Mouse (Mus musculus) heart, postnatal 0 days (tissue): ENCODE measurements around the gene Habp4. TPM values are rescaled to one million over a fixed set of nuclear protein-coding genes. Genes with fewer than 3 reads are reported as not detected.

ENCODE experiments used
- ATAC-seq: fragments of 200-750 bp; cut with Nextera tagmentation; 2 replicates; pipeline ENCODE4 v1.8.0; 2017; ENCODE audit warnings: low read depth, moderate number of reproducible peaks, moderate library complexity; ENCODE audit not compliant: insufficient read depth
- DNase-seq: peaks from one replicate; pipeline ENCODE4 v3.0.0-alpha.2; 2016; ENCODE audit warnings: low spot score
- H3K27ac ChIP-seq: fragments of 300-500 bp; sonication (generic); 2 replicates; pipeline ENCODE4 v1.5.1; 2014; ENCODE audit warnings: low read depth, mild to moderate bottlenecking
- H3K27me3 ChIP-seq: fragments of 300-500 bp; sonication (generic); 2 replicates; pipeline ENCODE4 v1.6.1; 2014; ENCODE audit warnings: low read length, mixed read lengths; ENCODE audit not compliant: control insufficient read depth, insufficient read depth
- H3K36me3 ChIP-seq: fragments of 300-500 bp; sonication (generic); replicated peaks from 2 replicates; pipeline ENCODE4 v1.6.1; 2014; ENCODE audit warnings: low read length, mixed read lengths; ENCODE audit not compliant: control insufficient read depth, insufficient read depth
- H3K4me1 ChIP-seq: fragments of 300-500 bp; sonication (generic); 2 replicates; pipeline ENCODE4 v1.6.1; 2014; ENCODE audit warnings: antibody characterized with exemption; ENCODE audit not compliant: control insufficient read depth, insufficient read depth
- H3K4me2 ChIP-seq: fragments of 300-500 bp; sonication (generic); 2 replicates; pipeline ENCODE4 v1.6.1; 2014; ENCODE audit warnings: low read depth, mild to moderate bottlenecking, low read length, moderate library complexity
- H3K4me3 ChIP-seq: fragments of 300-500 bp; sonication (generic); 2 replicates; pipeline ENCODE4 v1.5.1; 2014; ENCODE audit warnings: low read depth, low read length
- H3K9ac ChIP-seq: fragments of 300-500 bp; sonication (generic); replicated peaks from 2 replicates; pipeline ENCODE4 v1.6.1; 2014; ENCODE audit warnings: low read depth, low read length, mixed read lengths
- H3K9me3 ChIP-seq: fragments of 300-500 bp; sonication (generic); replicated peaks from 2 replicates; pipeline ENCODE4 v1.6.1; 2016; ENCODE audit warnings: low read length; ENCODE audit not compliant: control insufficient read depth
- CTCF ChIP-seq: IDR thresholded peaks from 2 replicates; pipeline ENCODE4 v1.5.1; 2016; ENCODE audit warnings: antibody characterized with exemption, control low read depth, low read depth
- EP300 ChIP-seq: IDR thresholded peaks from 2 replicates; pipeline ENCODE4 v1.6.1; 2016; ENCODE audit warnings: antibody characterized with exemption, low read depth
- WGBS: fragments of 180-500 bp; shearing (Covaris S2); extraction: QIAGEN DNeasy Blood & Tissue Kit; methylation state at CpG from one replicate; pipeline ENCODE4 v1.1.7; 2014; 5-methylcytosine and 5-hydroxymethylcytosine counted together
- polyA plus RNA-seq: library from polyadenylated mRNA; unstranded; fragments of >200 nt; fragmentation: Nextera tagmentation; extraction: Ambion mirVana; gene quantifications from 2 replicates; pipeline ENCODE4 v1.2.1, GENCODE M21; 2015
- total RNA-seq: library from RNA; depleted of rRNA; stranded (reverse); fragments of >200 nt; gene quantifications from 2 replicates; pipeline ENCODE4 v1.2.3, GENCODE M21; 2014; ENCODE audit warnings: low replicate concordance

Habp4 gene
- total and polyA plus RNA-seq, 2 experiments from 2014 or later, result 39.7 to 44.0 TPM

DNA sequence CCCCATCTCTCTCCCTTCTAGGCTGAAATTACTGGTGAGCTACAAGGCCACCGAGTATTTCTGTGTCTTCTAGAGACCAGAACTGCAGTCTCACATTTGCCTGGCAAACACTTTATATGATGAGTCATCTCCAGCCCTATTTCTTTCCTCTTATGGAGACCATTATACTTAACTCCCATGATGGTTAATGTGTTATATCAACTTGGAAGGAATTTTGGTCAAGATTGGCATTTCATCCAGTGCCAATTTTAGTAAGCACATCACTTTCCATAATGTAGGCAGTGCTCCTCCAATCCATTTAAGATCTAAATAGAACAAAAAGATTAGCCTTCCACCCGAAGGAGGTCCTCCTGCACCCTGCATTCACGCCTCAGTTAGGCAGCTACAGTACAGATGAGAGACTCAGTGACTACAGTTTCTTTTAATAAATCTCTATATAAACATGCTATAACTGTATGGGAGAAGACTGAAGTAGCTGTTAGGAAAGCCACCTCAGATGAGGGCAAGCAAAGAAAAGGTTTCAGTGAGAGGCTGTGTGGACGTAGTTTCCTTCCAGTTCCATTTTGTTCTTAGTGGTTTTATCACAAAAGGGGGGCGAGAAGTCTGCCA, 50.5 kb downstream of the Habp4 start:
- DNase-seq, result no peak
- TF ChIP-seq EP300 (no peak), CTCF (no peak)
- no peak overlapping the region for H3K27ac ChIP-seq
- H3K4me3 ChIP-seq, result no peak overlapping the region
- no peaks in the 10 kb centered on the region for H3K9me3 ChIP-seq
- no peaks in the 10 kb centered on the region for H3K4me1 ChIP-seq
- no peak overlapping the region for H3K4me2 ChIP-seq
- WGBS, result 80% methylated on average over 5 of the region's 5 CpGs
- H3K9ac ChIP-seq, result no peak overlapping the region
- H3K36me3 ChIP-seq, result peaks cover 18% of the 10 kb centered on the region
- ATAC-seq, result no peak
- no peaks in the 10 kb centered on the region for H3K27me3 ChIP-seq

DNA sequence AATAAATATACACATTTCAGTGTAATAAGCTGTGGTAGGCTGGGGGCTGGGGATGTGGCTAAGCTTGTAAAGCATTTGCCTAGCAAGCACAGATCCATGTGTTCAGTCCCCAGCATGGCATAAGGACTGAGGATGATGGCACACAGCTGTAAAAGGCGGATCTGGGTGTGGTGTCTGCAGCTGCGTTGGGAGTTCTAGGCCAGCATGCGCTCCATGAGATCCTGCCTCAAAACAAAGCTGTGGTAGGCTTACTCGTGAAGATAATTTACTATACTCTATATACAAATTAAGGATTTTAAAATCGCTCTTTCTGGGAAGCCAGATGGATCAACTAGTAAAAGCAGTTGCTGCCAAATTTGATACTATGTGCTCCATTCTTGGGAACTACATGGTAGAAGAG, 53.3 kb downstream of the Habp4 start:
- H3K36me3 ChIP-seq, result peaks cover 15% of the 10 kb centered on the region
- no peak overlapping the region for H3K27ac ChIP-seq
- no peak overlapping the region for H3K4me3 ChIP-seq
- WGBS, result 96% methylated on average over 5 of the region's 5 CpGs
- H3K4me1 ChIP-seq, result no peaks in the 10 kb centered on the region
- H3K4me2 ChIP-seq, result no peak overlapping the region
- TF ChIP-seq EP300 (no peak), CTCF (no peak)
- no peak overlapping the region for H3K9ac ChIP-seq
- ATAC-seq (no peak), DNase-seq (no peak)
- no peaks in the 10 kb centered on the region for H3K27me3 ChIP-seq
- H3K9me3 ChIP-seq, result no peaks in the 10 kb centered on the region

DNA sequence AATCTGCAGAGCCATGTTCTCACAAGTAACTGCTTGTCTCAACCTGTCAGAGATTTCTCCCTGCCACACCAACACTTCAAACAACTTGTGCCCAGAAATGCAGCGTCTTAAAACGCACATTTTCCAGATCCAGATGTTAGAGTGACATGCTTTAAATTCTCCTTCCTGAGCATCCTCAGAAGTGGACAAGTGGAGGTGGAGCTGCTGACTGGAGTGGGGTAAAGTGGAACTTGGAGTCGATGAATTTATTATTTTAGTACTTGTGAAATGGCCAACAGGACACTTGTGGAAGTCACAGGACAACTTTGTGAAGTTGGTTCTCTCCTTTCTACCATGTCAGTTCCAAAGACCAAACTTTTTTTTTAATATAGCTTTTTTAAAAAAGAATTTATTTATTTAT, 64.1 kb downstream of the Habp4 start:
- no peak for ATAC-seq
- H3K27me3 ChIP-seq, result no peaks in the 10 kb centered on the region
- no peaks in the 10 kb centered on the region for H3K9me3 ChIP-seq
- no peak overlapping the region for H3K27ac ChIP-seq
- WGBS, result 69% methylated on average over 3 of the region's 3 CpGs
- no peaks in the 10 kb centered on the region for H3K4me1 ChIP-seq
- H3K4me3 ChIP-seq, result no peak overlapping the region
- no peak for TF ChIP-seq EP300
- TF ChIP-seq CTCF, result no peak
- no peak for DNase-seq
- H3K4me2 ChIP-seq, result no peak overlapping the region
- H3K36me3 ChIP-seq, result no peaks in the 10 kb centered on the region
- no peak overlapping the region for H3K9ac ChIP-seq

DNA sequence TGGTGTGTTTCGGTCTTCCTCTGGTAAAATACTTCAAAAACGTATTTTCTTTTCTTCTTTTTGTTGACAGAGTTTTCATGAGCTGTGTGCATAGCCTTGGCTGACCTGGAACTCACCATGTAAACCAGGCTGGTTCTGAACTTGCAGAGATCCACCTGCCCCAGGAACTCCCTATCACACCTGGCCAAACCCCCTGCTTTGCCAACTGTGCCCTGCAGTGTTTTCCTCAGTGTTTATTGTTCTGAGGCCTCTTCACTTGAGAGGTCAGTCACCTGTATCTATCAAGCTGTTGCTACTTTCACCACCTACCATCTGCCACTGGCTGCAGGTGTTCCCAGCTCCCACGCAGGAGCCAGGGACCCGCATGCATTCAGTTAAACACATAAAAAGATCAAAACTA, 65.1 kb downstream of the Habp4 start:
- Histone ChIP-seq H3K4me1 (no peaks in the 10 kb centered on the region), H3K36me3 (no peaks in the 10 kb centered on the region), H3K27ac (no peak overlapping the region), H3K4me3 (no peak overlapping the region), H3K27me3 (no peaks in the 10 kb centered on the region), H3K4me2 (no peak overlapping the region), H3K9me3 (no peaks in the 10 kb centered on the region), H3K9ac (no peak overlapping the region)
- ATAC-seq (no peak), DNase-seq (no peak)
- 90% methylated on average over 4 of the region's 4 CpGs for WGBS
- TF ChIP-seq CTCF (no peak), EP300 (no peak)

DNA sequence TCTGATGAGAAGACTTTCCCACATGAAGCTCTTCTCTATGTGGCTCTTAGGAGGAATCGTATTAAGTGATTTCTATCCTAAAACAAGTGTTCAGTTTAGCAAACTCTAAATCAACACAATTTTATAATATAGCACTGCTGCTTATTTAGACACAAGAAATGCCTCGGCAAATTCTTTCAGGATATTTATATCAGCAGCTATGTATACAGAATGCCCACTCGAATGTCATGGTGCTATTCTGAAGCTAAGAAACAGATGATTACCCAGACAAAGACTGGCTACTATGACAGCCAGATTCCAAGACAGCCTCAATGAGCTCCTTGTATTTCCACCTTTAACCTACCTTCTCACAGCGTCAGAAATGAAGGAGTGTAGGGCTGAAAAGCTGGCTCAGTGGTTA, 71.5 kb downstream of the Habp4 start:
- peaks cover 12% of the 10 kb centered on the region for H3K4me1 ChIP-seq
- H3K27ac ChIP-seq, result no peak overlapping the region
- ATAC-seq, result no peak
- H3K27me3 ChIP-seq, result no peaks in the 10 kb centered on the region
- TF ChIP-seq EP300 (no peak), CTCF (no peak)
- 65% methylated on average over 4 of the region's 4 CpGs for WGBS
- no peaks in the 10 kb centered on the region for H3K9me3 ChIP-seq
- H3K9ac ChIP-seq, result no peak overlapping the region
- no peak overlapping the region for H3K4me3 ChIP-seq
- DNase-seq, result no peak
- no peaks in the 10 kb centered on the region for H3K36me3 ChIP-seq
- H3K4me2 ChIP-seq, result no peak overlapping the region

DNA sequence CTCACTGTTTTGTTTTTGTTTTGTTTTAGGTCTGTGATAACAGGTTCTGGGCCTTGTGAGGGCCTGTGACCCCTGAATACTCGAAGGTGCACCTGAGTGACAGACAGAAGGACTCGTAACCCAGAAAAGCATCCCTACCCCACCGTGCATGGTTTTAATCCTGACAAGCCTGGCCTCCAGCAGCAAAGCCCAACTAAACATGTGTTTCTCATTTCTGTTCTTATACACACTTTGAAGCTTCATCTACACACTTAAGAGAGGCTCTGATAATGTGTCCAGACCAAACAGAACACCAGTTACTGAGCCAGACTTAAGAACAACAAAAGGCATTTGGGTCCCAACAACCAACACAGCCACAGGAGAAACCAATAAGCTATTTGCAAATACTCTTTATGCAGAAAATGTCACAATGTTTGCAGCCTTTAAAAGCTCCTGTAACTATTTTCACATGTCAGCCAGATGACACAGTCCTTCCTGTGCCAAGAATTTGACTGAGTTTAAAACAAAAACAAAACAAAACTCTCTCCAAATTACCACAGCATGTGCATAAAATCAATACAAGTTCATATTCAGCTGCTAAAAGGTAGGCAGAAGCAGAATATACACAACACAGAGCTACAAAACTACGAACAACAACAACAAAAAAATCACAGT, 73.6 kb downstream of the Habp4 start:
- WGBS, result 50% methylated on average over 4 of the region's 4 CpGs
- no peak for DNase-seq

More for the DNA sequence above, 73.6 kb downstream of the Habp4 start:
- Histone ChIP-seq H3K27me3 (no peaks in the 10 kb centered on the region), H3K4me1 (peaks cover 12% of the 10 kb centered on the region), H3K27ac (peak overlapping the region; percentile 27; the same call in 1 of the 2 replicates), H3K36me3 (no peaks in the 10 kb centered on the region), H3K4me3 (no peak overlapping the region), H3K4me2 (no peak overlapping the region), H3K9me3 (no peaks in the 10 kb centered on the region), H3K9ac (no peak overlapping the region)
- no peak for ATAC-seq
- TF ChIP-seq EP300 (no peak), CTCF (no peak)
